Mouse (Mus musculus): ENCODE results near the gene AC124108.1. TPM values are rescaled to one million over a fixed set of nuclear protein-coding genes. Genes with fewer than 3 reads are reported as not detected.
A peak's percentile ranks its signal among the peaks of the same experiment; 100 is the strongest.

The AC124108.1 gene
- total RNA-seq, 2 experiments from 2014 or later: not detected

- no peak for ATAC-seq (replicated peaks; ENCODE audit: low FRiP score, poor library complexity, severe bottlenecking)
Measured at GRCm38 (mm10) chr1:132234757-132235273, 43.6 kb downstream of the AC124108.1 start.

GRCm38 (mm10) chr1:132237585-132238159, 46.4 kb downstream of the AC124108.1 start:
- peak; percentile 72; the same call in 1 of the 2 replicates for ATAC-seq (replicated peaks; ENCODE audit: low FRiP score, poor library complexity, severe bottlenecking)

DNA sequence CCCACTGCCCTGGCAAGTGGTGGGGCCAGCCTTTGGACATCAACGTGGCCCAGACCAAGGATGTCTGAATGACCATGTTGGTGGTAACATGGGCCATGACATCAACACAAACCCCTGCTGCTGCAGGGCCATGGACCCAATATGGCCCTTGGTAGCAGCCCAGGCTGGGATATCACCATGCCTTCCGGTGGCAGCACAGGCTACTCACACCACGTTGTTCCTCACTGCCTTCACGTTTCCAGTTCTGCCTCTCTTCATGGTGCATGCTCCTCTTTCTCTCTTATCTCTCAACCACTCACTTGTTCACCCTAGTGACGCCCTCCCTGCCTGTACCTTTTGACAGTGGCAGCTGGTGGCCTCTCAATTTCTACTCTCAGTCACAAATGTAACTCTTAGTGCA, 53.8 kb downstream of the AC124108.1 start:
- ATAC-seq (replicated peaks; ENCODE audit: low FRiP score, poor library complexity, severe bottlenecking): no peak

- no peak for ATAC-seq (replicated peaks; ENCODE audit: low FRiP score, poor library complexity, severe bottlenecking)
Measured at GRCm38 (mm10) chr1:132246137-132246536, 54.9 kb downstream of the AC124108.1 start.

- no peak for ATAC-seq (replicated peaks; ENCODE audit: low FRiP score, poor library complexity, severe bottlenecking)
Measured at GRCm38 (mm10) chr1:132246641-132247040, 55.4 kb downstream of the AC124108.1 start.

DNA sequence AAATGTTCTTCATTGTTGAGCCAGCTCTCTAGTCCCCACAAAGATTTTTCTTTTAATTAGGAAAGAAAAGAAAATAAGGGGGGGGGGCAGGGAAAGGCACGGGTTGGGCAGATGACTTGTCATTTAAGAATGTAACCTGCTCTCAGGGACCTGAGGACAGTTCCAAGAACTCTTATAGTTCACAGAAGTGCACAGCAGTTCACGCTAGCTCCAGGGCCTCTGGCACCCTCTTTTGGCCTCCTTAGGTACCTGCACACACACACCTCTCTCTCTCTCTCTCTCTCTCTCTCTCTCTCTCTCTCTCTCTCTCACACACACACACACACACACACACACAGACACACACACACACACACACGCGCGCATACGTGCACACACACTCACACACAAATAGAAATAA, 63.2 kb downstream of the AC124108.1 start:
- ATAC-seq (replicated peaks; ENCODE audit: low FRiP score, poor library complexity, severe bottlenecking): no peak

Other genes starting within 250 kb of the AC124108.1 start
- gene Slc45a3, start 228.5 kb upstream of the AC124108.1 start, total RNA-seq (2015; ENCODE audit: low replicate concordance): not detected in 2 replicates
- 0.56 and 1.3 TPM in 2 replicates for gene Slc45a3, start 228.5 kb upstream of the AC124108.1 start, total RNA-seq (2017; ENCODE audit: low replicate concordance)
- 96.8 and 101 TPM in 2 replicates for gene Elk4, start 183.8 kb upstream of the AC124108.1 start, total RNA-seq (2015; ENCODE audit: low replicate concordance)
- gene Elk4, start 183.8 kb upstream of the AC124108.1 start, total RNA-seq (2017; ENCODE audit: low replicate concordance): 75.8 and 94.4 TPM in 2 replicates
- gene Mfsd4a, start 123.4 kb upstream of the AC124108.1 start, total RNA-seq (2015; ENCODE audit: low replicate concordance): not detected in 2 replicates
- 0.68 and 2.9 TPM in 2 replicates for gene Mfsd4a, start 123.4 kb upstream of the AC124108.1 start, total RNA-seq (2017; ENCODE audit: low replicate concordance)
- not detected in 2 replicates for gene Cdk18, start 51.8 kb upstream of the AC124108.1 start, total RNA-seq (2015; ENCODE audit: low replicate concordance)
- gene Cdk18, start 51.8 kb upstream of the AC124108.1 start, total RNA-seq (2017; ENCODE audit: low replicate concordance): 0.28 TPM in 1 of 2 replicates, not detected in the other
- gene Lemd1, start within 50 bp of the AC124108.1 start, total RNA-seq (2015; ENCODE audit: low replicate concordance): not detected in 2 replicates
- not detected in 2 replicates for gene Lemd1, start within 50 bp of the AC124108.1 start, total RNA-seq (2017; ENCODE audit: low replicate concordance)
- gene Gm10188, start 38.3 kb downstream of the AC124108.1 start, total RNA-seq (2015; ENCODE audit: low replicate concordance): not detected in 2 replicates
- gene Gm10188, start 38.3 kb downstream of the AC124108.1 start, total RNA-seq (2017; ENCODE audit: low replicate concordance): not detected in 2 replicates
- not detected in 2 replicates for gene Klhdc8a, start 107.2 kb downstream of the AC124108.1 start, total RNA-seq (2015; ENCODE audit: low replicate concordance)
- gene Klhdc8a, start 107.2 kb downstream of the AC124108.1 start, total RNA-seq (2017; ENCODE audit: low replicate concordance): not detected in 2 replicates
- 4.4 and 7.7 TPM in 2 replicates for gene Nuak2, start 124.7 kb downstream of the AC124108.1 start, total RNA-seq (2015; ENCODE audit: low replicate concordance)
- gene Nuak2, start 124.7 kb downstream of the AC124108.1 start, total RNA-seq (2017; ENCODE audit: low replicate concordance): 1.8 and 3.7 TPM in 2 replicates
- 2,859 and 3,164 TPM in 2 replicates for gene Tmcc2, start 199.8 kb downstream of the AC124108.1 start, total RNA-seq (2015; ENCODE audit: low replicate concordance)
- gene Tmcc2, start 199.8 kb downstream of the AC124108.1 start, total RNA-seq (2017; ENCODE audit: low replicate concordance): 5,593 and 6,096 TPM in 2 replicates
- 36.8 and 37.3 TPM in 2 replicates for gene Dstyk, start 226.1 kb downstream of the AC124108.1 start, total RNA-seq (2015; ENCODE audit: low replicate concordance)
- gene Dstyk, start 226.1 kb downstream of the AC124108.1 start, total RNA-seq (2017; ENCODE audit: low replicate concordance): 46.4 and 59.1 TPM in 2 replicates